Mouse (Mus musculus): ENCODE results near the gene Adam1a.

The Adam1a gene

GRCm38 (mm10) chr5:121500719-121501118 is 44.6 kb downstream of the Adam1a start:
- no peak for DNase-seq (ENCODE audit: low spot score)

- DNase-seq (ENCODE audit: low spot score) = no peak
Measured at GRCm38 (mm10) chr5:121493305-121493704, 52.0 kb downstream of the Adam1a start.

- no peak for DNase-seq (ENCODE audit: low spot score)
Measured at GRCm38 (mm10) chr5:121484801-121485200, 60.5 kb downstream of the Adam1a start.

GRCm38 (mm10) chr5:121477680-121478079 is 67.6 kb downstream of the Adam1a start:
- DNase-seq (ENCODE audit: low spot score) = no peak

- no peak for DNase-seq (ENCODE audit: low spot score)
Measured at GRCm38 (mm10) chr5:121476040-121476439, 69.2 kb downstream of the Adam1a start.

GRCm38 (mm10) chr5:121474610-121475009 is 70.7 kb downstream of the Adam1a start:
- no peak for DNase-seq (ENCODE audit: low spot score)

- no peak for DNase-seq (ENCODE audit: low spot score)
Measured at GRCm38 (mm10) chr5:121472411-121472810, 72.9 kb downstream of the Adam1a start.

- no peak for DNase-seq (ENCODE audit: low spot score)
Measured at GRCm38 (mm10) chr5:121469566-121469965, 75.7 kb downstream of the Adam1a start.

Data from ovary, postnatal 36 days (tissue).